Mouse (Mus musculus): Measurements from ENCODE around the gene Olfr805.

Gene Olfr805

DNA sequence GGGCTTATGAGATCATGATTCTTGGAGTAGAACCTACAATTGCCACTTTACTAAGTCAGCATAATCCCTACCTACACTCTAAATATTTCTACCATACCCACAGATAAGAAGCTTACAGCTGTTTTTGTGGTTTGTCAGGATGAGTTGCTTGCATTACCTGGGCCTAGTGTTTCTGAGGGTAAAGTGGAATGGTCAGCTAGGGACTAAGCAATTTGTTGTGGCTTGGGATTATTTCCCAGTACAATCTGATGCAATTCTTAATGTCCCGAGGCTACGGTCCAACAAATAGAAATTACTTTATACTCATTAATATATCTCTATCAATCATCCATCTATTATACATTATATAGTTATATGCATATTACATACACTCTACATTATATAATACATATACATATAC, at the start of gene Olfr805:
Gene Olfr805, minus strand, starts transcription at position 101 of the 400 bp plus-strand sequence.
- no peak for DNase-seq (ENCODE audit: low read depth, low spot score)

GRCm38 (mm10) chr10:129778123-129778522, 48.9 kb upstream of the Olfr805 start:
- no peak for DNase-seq (ENCODE audit: low read depth, low spot score)

DNA sequence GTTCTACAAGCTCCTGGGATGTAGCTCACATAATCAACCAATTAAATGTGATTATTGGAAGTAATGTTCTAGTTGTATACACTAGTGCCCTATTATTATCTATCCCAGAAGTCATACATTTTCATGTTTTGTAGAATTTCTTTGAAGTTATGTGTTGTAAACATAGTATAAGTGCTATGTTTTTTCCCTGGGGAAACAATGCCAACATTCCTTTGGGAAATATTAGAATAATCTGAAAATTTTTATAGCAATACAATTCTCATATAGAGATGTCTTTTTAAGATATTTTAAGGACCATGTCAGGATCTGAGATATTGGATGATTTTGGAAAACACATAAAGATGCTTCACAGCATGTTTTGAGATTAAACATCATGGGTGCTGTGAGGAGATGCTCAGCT, 45.2 kb upstream of the Olfr805 start, which contains the start of gene Olfr809:
Gene Olfr809, plus strand, starts transcription at position 301 of the 400 bp plus-strand sequence.
- DNase-seq (ENCODE audit: low read depth, low spot score) = no peak

GRCm38 (mm10) chr10:129765182-129765581, 36.0 kb upstream of the Olfr805 start, which contains the start of gene Olfr808:
TSS of gene Olfr808 (plus strand) at chr10:129765482.
- DNase-seq (ENCODE audit: low read depth, low spot score) = no peak

GRCm38 (mm10) chr10:129757693-129758092, 28.5 kb upstream of the Olfr805 start, which contains the start of gene Olfr807:
TSS of gene Olfr807 (minus strand) at chr10:129757793.
- no peak for DNase-seq (ENCODE audit: low read depth, low spot score)

DNA sequence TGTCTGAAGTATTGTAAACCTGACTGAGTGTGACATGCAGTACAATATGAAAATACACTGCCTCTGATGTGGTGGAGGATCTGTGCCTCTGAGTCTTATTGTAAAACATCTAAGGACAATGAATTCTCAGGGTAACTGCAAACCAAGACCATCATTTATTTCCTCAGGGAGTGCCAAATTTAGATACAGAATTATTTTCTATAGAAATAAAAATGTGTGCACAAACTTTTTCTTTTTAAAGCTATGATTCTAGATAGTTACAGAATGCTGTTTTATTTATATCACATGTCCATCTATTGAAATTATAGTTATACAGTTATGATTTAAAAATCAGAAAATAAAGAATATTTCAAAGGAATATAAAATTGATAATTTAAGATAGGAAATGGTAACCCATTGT, 12.6 kb upstream of the Olfr805 start, which contains the start of gene Olfr806:
Gene Olfr806, minus strand, starts transcription at position 101 of the 400 bp plus-strand sequence.
- DNase-seq (ENCODE audit: low read depth, low spot score) = no peak

DNA sequence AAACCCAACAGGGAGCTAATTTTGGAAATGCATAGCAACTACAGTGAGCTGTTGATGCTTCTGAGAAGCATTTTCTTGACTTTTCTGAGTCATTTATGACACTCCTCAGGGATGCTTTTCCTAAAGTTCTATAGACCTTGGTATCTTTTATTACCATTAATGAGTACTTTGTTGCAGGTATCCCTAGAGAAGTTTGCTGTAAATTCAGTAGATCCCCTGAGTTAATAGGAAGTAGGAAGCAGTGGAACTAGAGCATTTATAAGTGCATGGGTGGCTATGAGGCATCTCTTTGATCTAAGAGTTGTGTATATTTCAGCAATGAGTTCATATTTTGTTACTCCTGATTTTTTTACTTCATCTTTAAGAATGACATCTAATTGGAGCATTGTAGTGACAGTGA, 26.3 kb downstream of the Olfr805 start, which contains the start of gene Olfr804:
Gene Olfr804, plus strand, starts transcription at position 301 of the 400 bp plus-strand sequence.
- DNase-seq (ENCODE audit: low read depth, low spot score) = no peak

DNA sequence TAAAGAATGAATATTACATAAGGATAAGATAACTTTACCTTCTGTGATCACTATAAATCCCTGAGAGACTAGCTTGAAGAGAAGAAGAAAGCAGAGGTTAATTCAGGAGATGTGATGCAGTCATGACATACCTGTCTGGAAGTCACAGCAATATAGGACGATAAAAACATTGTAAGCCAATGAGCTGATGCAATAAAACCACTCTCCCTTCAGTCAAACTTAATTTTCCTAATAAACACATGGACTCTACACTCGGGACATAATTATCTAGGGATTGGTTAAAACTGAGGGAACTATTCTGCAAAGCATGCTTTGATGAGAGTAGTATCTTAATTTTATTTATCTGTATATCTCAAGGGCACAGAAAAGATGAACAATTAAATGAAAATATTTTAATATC, 35.0 kb downstream of the Olfr805 start, which contains the start of gene Olfr803:
Gene Olfr803, minus strand, starts transcription at position 101 of the 400 bp plus-strand sequence.
- no peak for DNase-seq (ENCODE audit: low read depth, low spot score)

- no peak for DNase-seq (ENCODE audit: low read depth, low spot score)
Observed at GRCm38 (mm10) chr10:129688069-129688468, 41.1 kb downstream of the Olfr805 start, which contains the start of gene Olfr802. TSS of gene Olfr802 (minus strand) at chr10:129688169.

DNA sequence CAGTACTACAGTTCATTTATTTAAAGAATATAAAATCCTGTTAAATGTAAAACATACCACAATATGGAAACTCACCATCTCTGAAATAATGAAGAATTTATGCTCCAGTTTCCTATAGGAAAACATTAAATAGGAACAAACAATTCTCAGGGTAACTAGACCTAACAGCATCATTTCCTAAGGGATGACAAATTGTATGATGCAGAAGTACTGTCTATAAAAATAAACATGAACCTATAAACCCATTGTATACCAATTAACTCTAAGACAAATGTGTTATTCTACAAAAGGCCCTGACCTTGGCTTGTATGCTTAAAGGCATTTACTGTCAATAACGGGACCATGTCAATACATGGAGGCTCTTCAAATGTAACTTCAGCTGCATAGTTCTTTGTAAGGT, 55.4 kb downstream of the Olfr805 start, which contains the start of gene Olfr801:
Gene Olfr801, minus strand, starts transcription at position 101 of the 400 bp plus-strand sequence.
- DNase-seq (ENCODE audit: low read depth, low spot score) = no peak

Measured in R1 (cell line).